Mouse (Mus musculus) lung, postnatal 0 days (tissue): ENCODE data around the gene Adamtsl3.

Experiments
- CTCF ChIP-seq: IDR thresholded peaks from 2 replicates; pipeline ENCODE4 v1.5.1; 2016; ENCODE audit warnings: antibody characterized with exemption, mild to moderate bottlenecking
- EP300 ChIP-seq: IDR thresholded peaks from 2 replicates; pipeline ENCODE4 v1.6.1; 2016; ENCODE audit warnings: antibody characterized with exemption, mild to moderate bottlenecking, control low read depth

DNA sequence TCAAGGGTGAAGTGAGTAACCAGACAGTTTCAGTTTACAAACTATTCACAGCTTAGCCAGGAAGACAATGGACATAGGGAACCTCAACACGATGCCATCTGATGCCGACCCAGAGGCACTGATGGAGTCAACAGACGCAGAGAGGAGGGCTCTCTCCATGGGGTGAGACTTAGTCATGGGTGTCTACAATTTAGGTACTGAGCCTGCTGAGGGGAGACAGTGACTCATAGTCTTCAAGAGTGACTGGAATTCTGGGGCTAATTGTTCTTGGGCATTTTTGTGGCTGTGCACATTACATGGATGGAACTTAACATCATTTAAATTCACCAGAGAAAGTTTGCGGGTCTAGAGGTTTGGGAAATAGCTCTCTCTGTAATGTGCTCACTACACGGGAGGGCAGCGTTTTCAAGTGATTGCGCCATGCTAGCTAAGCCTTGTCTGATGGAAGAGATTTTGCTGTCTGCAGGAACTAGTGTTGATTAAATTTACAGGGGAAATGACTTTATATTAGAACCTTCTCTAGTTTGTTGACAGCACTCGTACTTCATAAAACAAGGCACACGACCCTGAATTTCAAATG, 70.1 kb downstream of the Adamtsl3 start:
- TF ChIP-seq CTCF, result no peak
- no peak for TF ChIP-seq EP300
